Mouse (Mus musculus) mouse embryonic stem cell (cell line): ENCODE data around the gene Abi3bp.

ENCODE experiments used
- in situ Hi-C, 2 experiments: fragments of 300-500 bp; cut with MboI; formaldehyde crosslinking; loops; 1 replicate in 1 of 2; 3 replicates in 1 of 2; pipeline ENCODE4 v1.14.3; 2019 to 2020; ENCODE audit warnings: low sequenced_read_pairs in 2 of 2, low pct_unique_long_range_greater_than_20kb in 1 of 2, mixed read lengths in 1 of 2; ENCODE audit not compliant: unreplicated experiment in 1 of 2

Gene Abi3bp

DNA sequence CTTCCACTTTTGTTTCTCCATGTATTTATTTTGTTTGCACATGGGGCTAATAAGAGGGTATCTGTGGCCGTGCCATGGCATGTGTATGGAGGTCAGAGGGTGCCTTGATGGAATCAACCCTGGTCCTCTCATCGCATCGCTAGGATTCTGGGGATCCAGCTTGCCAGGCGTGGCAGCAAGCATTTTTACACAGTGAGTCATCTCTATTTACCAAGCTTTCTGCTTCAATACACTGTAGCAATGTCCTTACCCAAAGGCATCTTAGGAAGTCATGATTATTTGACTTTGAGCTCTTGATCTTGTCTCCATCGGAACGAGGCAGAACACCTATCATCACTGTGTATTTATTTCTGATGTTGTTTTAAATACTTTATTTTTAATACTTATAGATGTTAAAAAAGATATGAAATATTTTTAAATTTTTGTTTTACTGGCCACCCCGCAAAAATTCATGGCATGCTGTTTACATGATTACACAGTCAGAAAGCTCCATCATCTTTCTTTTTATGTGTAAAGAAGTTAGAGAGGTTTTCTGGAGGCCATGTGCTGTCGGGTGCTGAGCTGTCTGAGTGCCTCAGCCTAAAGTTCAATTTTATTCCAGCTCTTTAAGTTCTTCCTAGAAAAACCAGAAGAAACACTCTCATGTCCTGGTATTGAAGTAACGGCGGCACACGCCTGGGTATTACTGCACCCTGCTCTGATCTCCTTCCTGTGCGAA, 177.7 kb downstream of the Abi3bp start:
- in situ Hi-C loops = no loop called here

DNA sequence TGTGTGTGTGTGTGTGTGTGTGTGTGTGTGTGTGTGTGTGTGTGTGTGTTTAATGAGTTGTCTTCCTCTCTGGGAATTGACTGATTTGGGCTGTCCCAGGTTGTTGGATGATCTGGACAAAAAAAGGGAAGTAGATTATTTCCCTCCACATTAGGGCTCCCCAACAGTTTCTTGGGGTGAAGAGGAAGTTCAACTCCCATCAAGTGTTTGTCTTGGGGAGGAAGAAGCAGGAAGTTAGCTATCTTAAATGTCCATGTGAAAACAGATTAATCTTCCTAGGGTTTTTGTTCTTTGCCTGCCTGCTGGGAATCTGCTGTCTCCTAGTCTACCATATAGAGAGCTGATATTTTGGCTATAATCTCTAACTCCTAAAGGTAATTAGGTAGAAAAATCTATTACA, 181.2 kb downstream of the Abi3bp start:
- in situ Hi-C loops = no loop called here

DNA sequence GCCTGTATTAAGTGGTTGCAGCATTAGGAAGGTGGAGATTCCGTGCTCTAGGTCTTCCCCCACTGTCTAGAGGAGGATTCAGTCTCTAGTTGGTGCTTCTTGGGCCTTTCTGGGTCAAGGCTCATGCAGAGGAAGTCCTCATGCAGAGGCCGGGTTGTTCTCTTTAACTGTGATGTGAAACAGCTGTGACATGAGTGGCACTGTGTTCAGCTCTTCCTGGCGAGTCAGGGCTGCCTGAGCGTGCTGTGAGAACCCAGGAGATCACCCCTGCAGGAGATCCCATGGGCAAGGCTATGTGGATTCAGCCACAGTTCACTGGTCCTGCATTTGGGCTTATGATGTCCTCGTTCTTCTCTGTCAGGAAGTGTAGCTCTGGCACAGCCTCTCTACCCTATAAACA, 191.8 kb downstream of the Abi3bp start:
- in situ Hi-C loops = no loop called here

DNA sequence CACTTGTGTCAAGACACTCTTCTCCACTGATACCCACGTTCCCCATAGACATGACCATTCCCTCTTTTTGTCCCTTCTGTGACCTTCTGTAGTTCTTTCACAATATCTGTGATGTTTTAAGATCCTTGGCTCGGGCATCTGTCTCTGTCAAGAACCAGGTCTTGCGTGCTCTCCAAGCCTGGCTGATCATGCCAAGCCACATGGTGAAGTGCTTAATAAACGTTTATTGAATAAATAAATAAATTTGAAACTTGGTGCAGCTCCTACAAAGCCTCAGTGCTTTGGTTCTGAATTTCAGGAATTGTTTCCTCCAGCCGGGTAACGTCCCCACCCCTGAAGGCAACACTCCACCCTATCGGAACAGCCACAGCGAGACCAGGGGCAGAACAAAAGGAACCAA, 193.3 kb downstream of the Abi3bp start:
- in situ Hi-C loops = no loop called here

DNA sequence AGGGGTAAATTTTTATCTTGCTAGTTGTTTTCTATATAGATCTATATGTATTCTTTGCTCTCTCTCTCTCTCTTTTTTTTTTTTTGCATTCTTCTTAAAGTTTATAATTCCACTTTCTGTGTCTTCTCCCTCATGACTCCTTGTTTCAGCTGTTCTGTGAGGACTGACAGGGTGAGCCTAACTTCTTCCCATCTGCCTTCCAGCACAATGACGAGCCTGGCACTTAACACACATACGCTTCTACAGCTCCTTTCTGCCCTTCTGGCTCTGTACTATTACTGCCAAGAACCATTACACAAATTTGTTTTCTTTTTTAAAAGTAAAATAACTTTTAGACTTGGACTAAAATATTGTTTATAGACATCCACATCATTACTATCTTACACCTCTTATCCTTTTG, 195.7 kb downstream of the Abi3bp start:
- in situ Hi-C loops = no loop called here

DNA sequence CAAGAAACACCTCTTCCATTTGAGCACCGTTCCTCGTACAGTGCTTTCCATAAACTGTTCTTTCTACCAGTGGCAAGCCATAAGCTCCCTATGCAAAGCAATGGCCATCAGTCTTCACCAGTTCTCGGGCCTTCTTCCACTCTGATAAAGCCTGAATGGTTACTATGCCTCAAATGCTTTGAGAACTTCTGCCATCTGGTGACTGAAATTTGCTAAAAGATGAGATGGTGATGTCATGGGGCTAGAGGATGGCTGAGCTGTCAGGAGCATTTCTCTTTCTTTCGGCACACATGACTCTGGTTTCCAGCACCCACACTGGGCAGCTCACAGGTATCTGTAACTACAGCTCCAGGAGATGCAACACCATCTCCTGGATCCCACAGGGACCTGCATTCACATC, 199.5 kb downstream of the Abi3bp start:
- in situ Hi-C loops = no loop called here

DNA sequence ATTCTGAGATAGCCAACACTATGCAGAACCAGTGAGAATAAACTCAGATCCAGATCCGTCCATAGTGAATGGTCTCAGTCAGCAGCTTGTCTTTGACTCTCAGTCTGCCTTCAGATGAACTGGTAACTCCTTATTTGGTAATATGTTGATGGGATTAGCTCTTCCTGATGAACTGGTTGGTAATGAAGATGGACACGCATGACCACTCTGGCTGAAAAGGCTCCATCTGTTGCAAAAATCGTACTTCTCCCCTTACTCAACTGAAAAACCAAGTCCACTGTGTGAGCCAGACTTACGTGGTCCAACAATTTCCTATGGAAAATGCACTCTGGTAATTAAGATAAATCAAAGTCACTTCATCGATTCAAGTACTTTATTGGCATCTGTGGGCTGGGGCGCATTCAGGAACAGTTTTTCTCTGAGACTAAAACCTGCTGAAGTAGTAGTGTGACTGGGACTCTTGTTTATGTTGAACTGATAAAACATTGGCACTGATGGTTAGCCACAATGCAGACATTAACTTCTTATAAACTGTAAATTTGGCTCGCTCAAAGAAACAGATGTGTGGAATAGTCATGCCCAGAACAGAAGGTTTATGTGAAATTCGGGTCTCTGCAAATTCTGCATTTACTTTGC, 203.4 kb downstream of the Abi3bp start:
- in situ Hi-C loops = no loop called here

DNA sequence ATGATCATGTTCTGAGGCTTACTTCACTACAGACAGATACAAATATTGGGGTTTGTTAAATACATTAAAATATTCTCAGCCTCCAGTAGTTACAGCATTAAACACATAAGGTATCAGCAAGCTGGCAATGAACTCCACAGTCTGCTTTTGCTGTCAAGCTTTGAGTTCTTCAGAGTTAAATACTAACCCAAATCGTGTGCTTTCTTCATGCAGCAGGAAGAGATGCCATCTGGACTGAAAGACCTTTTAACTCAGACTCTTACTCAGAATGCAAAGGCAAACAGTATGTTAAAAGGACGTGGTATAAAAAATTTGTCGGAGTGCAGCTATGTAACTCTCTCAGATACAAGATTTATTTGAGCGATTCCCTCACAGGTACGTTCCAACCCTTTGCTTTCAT, 209.1 kb downstream of the Abi3bp start:
- in situ Hi-C loops = no loop called here

DNA sequence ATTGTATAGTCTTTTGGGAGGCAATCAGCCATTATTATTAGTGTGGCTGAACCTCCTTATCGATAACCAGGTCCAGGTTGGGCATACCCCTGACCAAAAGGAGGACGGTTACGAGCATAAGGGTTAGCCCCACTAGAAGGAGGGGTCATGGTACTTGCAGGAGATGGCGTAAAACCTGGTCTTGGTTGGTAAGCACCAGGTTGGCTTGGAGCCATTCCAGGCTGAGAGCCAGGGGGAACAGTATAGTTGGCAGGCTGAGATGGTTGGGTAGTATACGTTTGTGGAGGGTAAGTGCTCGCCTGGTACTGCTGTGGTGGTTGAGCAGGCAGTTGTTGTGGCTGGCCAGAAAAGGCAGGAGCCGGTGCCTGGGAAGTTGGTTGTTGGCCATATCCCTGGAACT, 213.0 kb downstream of the Abi3bp start:
- in situ Hi-C loops = no loop called here

DNA sequence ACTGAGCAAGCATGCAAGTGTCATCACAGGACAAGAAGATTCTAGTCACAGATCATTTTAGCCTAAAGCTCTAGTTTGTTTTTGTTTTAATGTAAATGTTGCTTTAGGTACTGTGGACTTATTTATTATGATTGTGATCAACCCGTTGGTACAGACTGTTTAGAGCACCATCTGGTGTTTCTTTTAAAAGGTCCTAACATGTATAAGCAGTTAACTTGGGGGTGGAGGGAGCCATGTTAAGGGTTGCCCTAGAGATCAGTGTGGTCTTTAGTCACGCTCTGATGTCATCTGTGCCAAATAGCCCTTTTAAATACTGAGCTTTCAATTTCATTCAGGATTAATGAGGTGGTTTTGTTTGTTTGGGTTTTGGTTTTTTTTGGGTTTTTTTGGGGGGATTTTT, 218.8 kb downstream of the Abi3bp start:
- in situ Hi-C loops = no loop called here

DNA sequence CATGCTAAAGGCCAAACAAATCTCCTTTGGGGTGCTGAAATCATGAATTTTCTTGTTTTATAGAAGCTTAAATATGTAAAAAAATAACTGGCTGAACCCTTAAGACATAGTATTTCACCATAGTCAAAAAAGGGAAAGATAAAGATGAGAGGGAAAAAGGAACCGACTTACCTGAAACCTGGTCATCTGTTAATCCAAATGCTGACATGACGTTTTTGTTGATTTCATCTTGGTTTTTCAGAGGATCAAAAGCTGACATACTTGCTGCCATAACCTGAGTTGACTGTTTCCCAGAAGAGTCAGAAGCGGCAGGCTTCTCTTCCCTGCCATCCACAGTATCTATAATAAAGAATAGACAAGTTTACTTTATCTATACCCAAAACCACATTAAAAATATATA, 223.2 kb downstream of the Abi3bp start:
- in situ Hi-C loops = no loop called here

DNA sequence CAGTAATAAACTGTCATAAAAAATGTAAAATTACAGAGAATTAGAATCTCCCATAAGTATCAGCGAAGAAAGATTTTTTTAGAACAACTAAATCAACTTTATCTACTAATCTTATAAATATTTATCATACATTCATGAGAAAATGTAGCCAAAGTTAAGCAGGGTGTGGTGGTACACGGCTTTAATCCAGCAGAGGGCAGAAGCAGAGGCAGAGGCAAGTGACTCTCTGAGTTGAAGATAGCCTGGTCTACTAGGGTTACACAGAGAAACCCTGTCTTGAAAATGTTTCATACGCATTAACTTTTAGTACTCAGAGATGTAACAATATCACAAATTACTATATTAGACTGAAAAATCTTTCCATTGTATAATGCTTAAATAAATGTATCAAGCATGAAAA, 228.1 kb downstream of the Abi3bp start:
- in situ Hi-C loops = no loop called here

DNA sequence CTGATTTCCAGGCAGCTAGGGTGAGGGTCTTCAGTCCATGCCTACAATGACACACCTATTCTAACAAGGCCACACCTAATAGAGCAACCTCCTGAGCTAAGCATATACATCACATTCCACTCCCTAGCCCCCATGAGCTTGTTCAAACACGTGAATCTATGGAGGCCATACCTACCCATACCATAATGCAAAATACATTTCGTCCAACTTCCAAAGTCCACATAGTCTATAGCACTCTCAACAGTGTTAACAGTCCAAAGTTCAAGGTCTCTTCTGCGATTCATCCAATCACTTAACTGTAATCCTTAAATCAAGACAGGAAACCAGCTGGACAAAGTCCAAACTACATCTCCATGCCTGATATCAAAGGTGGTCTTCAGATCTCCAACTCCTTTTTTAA, 232.4 kb downstream of the Abi3bp start:
- in situ Hi-C loops = no loop called here

DNA sequence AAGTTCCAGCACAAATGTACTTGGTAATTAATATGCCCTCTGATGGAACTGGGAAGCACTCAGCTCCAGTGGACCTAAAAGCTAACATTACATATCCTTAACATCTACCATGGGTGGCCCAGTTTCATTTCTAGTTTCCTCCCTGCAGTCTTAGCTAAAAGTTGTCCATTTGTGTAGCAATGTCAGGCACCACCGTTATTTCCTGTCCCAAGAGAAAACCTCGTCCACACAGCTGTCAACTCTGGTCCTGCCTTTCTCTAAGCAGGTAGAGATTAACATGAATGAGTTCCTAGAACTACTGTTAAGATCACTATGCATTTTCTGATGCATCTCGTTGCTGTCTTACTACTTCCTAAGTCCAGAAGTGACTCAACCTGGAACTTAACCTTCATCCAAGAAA, 237.9 kb downstream of the Abi3bp start:
- in situ Hi-C loops = no loop called here

DNA sequence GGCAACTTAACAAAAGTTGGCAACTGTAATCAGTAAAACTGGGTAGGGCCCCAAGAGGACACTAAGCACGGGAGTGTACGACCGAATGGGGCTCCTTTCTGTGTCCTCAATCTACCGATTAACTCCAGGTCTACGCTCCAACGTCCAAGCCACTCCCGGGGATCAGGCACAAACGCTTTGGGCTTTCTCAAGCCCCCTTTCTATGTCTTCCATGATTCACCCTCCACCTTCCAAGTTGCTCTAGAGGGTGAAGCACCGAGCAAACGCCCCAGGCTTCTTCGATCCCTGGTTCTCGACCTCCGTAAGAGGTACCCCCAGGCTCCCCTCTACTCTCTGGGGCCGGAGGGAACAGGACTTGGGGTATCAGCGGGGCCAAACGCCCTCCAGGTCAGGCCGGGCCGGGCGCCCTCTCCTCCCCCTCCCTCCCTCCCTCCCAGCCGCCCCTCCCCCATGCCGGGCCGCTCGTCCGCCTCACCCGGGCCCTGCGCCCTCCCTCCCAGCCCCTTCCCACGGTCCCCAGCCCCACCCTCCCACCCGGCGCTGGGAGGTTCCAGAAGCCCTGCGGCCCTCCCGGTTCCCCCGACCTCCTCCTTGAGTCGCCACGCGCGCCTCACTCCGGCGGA, 239.0 kb downstream of the Abi3bp start:
- in situ Hi-C loops = no loop called here

DNA sequence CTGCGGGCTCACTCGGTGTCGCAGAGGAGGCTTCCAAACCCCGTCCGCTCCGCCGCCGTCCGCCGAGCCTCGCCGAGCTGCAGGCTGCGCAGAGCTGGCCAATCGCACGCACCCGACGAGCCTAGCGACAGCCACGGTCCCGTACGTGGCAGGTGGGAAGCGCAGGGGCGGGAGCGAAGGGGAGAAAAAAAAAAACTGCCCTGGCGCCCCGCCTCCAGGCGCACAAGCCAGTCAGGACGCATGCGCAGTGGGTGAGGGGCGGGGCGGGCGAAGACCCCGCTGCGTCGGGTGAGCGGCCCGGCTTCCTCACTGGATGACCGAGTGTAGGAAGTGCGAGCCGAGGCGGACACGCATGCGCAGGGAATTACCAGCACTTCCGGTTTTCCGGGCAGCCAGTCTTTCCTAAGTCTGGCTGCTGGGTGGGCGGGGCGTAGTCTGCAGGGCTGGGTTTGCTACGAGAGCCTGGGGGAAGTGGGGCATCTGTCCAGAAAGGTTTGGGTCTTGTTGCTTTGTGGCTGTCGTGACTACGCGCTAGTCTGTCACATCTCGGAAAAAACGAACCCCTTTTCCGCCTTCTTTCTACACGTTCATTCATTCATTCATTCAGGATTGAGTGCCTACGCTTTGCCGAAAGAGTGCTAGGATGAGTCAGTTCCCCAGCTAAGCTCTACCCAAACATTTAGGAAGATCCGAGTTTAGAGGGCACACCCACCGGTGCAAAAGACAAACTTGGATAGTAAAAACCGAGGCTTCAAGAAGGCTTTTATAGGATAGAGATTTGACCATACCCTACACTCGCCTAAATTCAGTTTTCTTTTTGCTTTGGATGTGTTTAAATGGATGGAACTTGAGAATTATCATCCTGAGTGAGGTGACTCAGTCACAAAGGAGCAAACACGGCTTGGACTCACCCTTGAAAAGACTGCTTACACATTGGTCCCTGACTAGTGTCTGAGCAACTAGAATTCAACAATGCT, 239.8 kb downstream of the Abi3bp start, which contains the start of gene Tfg:
Gene Tfg (minus strand): TSS at position 227 of the 977 bp plus-strand sequence.
- in situ Hi-C loops = no loop called here

DNA sequence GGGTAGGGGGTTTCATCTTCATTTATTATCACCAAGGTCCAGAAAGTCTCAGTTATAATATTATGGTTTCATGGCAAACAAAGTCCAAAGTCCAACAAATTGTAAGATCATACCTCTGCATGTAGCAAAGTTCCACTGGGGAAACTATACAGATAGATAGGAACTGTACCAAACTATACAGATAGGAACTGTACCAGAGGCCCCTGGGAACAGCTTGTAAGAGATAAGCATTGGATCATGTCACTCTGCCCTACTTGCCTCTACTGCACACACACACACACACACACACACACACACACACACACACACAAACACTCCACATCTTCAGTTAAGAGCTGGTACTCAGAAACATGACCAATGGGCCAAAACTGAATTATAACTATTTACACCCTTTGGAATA, 241.4 kb downstream of the Abi3bp start:
- in situ Hi-C loops = no loop called here

DNA sequence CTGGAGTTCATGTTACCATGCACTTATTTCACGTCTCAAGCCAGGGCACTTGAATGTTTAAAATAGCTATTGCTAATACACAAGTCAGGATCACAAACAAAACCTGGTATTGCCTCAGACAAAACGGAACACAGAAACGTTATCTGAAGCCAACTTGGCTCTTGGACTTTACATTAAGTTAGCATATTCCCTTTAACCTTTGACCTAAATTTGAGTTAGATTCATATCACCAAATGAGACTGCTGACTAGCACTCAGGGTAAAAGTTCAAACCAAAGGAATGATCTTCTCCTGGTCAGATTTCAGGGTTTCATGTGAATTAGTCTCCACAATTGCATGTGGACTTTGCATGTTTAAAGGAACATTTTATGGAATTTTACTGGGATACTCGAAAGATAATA, 244.7 kb downstream of the Abi3bp start:
- in situ Hi-C loops = no loop called here

DNA sequence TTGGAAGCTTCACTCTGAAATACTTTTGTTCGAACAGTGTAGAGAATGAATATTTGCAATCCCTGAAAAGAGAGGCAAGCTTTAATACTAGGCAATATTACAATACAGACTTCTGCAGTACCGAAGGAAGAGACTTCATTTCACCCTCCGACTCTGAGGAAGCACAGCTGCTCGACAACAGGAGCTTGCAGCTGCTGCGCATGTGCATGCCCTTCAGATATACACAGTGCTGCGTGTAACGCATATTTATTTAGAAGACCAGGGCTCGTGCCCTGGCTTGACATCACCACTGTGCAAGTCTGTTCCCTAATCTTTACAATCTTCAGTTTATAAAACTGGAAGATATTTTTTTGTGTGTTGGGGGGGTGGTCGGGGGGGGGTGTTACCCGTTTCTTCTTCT, 247.2 kb downstream of the Abi3bp start:
- in situ Hi-C loops = no loop called here
